Mouse (Mus musculus): ENCODE data around the gene Bzw2.
"Not testable (repeated sequence)": the region's sequence is repeated elsewhere in the genome, so short reads cannot be mapped to it uniquely, and the experiment has no call there.

The Bzw2 gene

GRCm38 (mm10) chr12:36157638-36158308, at the start of gene Bzw2:
Gene Bzw2, minus strand, starts transcription at chr12:36158080.
- peak; percentile 53 for DNase-seq

GRCm38 (mm10) chr12:36207072-36207799, 49.4 kb upstream of the Bzw2 start:
- peak; percentile 25 for DNase-seq

GRCm38 (mm10) chr12:36205579-36206119, 47.8 kb upstream of the Bzw2 start:
- DNase-seq: not testable (repeated sequence)

GRCm38 (mm10) chr12:36194976-36195375, 37.1 kb upstream of the Bzw2 start:
- DNase-seq: no peak

GRCm38 (mm10) chr12:36190343-36190742, 32.5 kb upstream of the Bzw2 start:
- DNase-seq: no peak

GRCm38 (mm10) chr12:36189610-36190009, 31.7 kb upstream of the Bzw2 start:
- DNase-seq: no peak

- no peak for DNase-seq
These were observed 29.2 kb upstream of the Bzw2 start for GRCm38 (mm10) chr12:36187081-36187480.

- no peak for DNase-seq
These were observed 24.7 kb upstream of the Bzw2 start for GRCm38 (mm10) chr12:36182570-36182969.

GRCm38 (mm10) chr12:36177227-36177626, 19.3 kb upstream of the Bzw2 start:
- DNase-seq: no peak

- no peak for DNase-seq
These were observed 7.4 kb upstream of the Bzw2 start for GRCm38 (mm10) chr12:36165299-36165698.

- DNase-seq: no peak
These were observed 6.4 kb upstream of the Bzw2 start for GRCm38 (mm10) chr12:36164126-36164791.

GRCm38 (mm10) chr12:36157304-36157637, 609 bp downstream of the Bzw2 start:
- no peak for DNase-seq

- peak; percentile 92 for DNase-seq
These were observed 1.1 kb downstream of the Bzw2 start, which contains the start of gene Ankmy2 for GRCm38 (mm10) chr12:36156637-36157303. Gene Ankmy2, plus strand, starts transcription at chr12:36157114.

- DNase-seq: no peak
These were observed 1.7 kb downstream of the Bzw2 start for GRCm38 (mm10) chr12:36156101-36156636.

- DNase-seq: peak; percentile 66
These were observed 2.7 kb downstream of the Bzw2 start for GRCm38 (mm10) chr12:36155141-36155641.

- DNase-seq: no peak
These were observed 7.1 kb downstream of the Bzw2 start for GRCm38 (mm10) chr12:36150737-36151136.

GRCm38 (mm10) chr12:36150265-36150664, 7.6 kb downstream of the Bzw2 start:
- DNase-seq: no peak

- no peak for DNase-seq
These were observed 11.5 kb downstream of the Bzw2 start for GRCm38 (mm10) chr12:36146230-36147011.

- DNase-seq: peak; percentile 37
These were observed 17.5 kb downstream of the Bzw2 start for GRCm38 (mm10) chr12:36140401-36140800.

- DNase-seq: no peak
These were observed 20.7 kb downstream of the Bzw2 start for GRCm38 (mm10) chr12:36137192-36137591.

GRCm38 (mm10) chr12:36136285-36136684, 21.6 kb downstream of the Bzw2 start:
- no peak for DNase-seq

- no peak for DNase-seq
These were observed 22.5 kb downstream of the Bzw2 start for GRCm38 (mm10) chr12:36135409-36135808.
